Mouse (Mus musculus): ENCODE data around the gene Iqcf3. TPM values are rescaled to one million over a fixed set of nuclear protein-coding genes. Genes with fewer than 3 reads are reported as not detected.
A peak's percentile ranks its signal among the peaks of the same experiment; 100 is the strongest.
"Not testable (repeated sequence)": the region's sequence is repeated elsewhere in the genome, so short reads cannot be mapped to it uniquely, and the experiment has no call there.

Gene Iqcf3
- polyA plus RNA-seq (2011; ENCODE audit: insufficient read length, low read depth, missing spikeins) = not detected in 2 replicates

DNA sequence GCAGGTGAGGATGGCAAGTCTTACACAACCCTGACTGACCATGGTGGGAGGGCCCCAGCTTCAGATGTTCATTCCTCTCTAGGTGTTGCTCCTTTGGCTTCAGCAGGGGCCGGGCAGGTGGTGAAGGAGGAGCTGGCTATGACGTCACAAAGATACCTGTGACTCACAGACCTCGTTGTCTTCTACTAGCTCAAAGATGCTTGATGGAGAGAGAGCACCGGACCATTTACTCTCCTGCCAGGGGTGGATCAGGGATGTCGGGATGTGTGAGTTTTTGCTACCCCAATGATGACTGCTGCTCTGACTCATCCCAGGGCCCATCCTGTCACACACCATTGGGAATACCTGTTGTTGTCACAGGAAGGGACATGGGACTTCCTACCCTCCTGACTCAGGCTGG is at the start of gene Iqcf3:
Iqcf3 (minus strand) TSS at position 101 of the 400 bp plus-strand sequence.
- Histone ChIP-seq H3K4me3 (ENCODE audit: insufficient read depth, low read length) (no peak within 1 kb of the TSS), H3K4me1 (ENCODE audit: control insufficient read depth, insufficient read depth, low read length) (no peaks in the 10 kb centered on the region), H3K27ac (ENCODE audit: insufficient read depth, low read length) (no peak within 1 kb of the TSS)
- TF ChIP-seq CTCF (IDR thresholded peaks at IDR 0.05; ENCODE audit: borderline replicate concordance, insufficient read depth, low read length) = no peak
- no peak for TF ChIP-seq POLR2A (IDR thresholded peaks at IDR 0.05; ENCODE audit: low read depth, low read length)

DNA sequence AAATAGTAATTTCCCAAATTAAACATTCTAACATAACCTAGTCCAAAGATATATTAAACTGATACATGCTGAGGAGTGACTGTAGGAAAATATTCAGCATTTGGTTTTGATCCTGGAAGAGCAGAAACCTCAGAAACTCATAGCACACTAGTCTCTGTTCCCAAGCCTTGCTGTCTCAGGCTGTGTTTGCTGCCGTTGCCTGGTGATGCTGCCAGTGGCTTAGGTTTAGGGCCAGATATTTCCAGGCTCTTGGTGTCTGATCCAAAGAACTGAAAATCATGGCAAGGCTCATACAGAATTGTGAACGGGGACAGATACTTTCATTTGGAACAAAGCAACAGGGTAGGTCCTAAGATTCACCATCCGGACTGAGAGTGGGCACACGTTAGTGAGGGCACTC is 49.3 kb upstream of the Iqcf3 start:
- no peak overlapping the region for H3K4me3 ChIP-seq (ENCODE audit: insufficient read depth, low read length)
- TF ChIP-seq CTCF (IDR thresholded peaks at IDR 0.05; ENCODE audit: borderline replicate concordance, insufficient read depth, low read length) (no peak), POLR2A (IDR thresholded peaks at IDR 0.05; ENCODE audit: low read depth, low read length) (no peak)
- H3K27ac ChIP-seq (ENCODE audit: insufficient read depth, low read length) = no peak overlapping the region
- no peaks in the 10 kb centered on the region for H3K4me1 ChIP-seq (ENCODE audit: control insufficient read depth, insufficient read depth, low read length)

DNA sequence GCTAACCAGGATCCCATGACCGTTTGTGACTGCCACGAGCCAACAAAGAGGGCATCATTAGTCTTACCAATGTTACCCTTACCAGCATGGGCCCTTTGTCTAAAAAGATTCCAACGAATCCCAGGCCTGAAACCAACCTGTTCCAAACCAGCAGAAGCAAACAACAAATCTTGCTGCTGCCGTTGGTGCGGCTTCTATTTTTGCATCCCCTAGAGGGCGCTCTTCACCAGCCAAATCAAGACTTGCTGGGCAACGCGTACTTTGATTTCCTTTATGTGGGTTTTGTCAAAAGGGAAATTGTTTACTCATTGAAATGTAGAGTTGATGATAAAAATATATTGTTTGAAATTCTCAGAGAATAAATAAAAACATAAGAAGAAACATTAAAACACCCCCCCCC is 39.1 kb upstream of the Iqcf3 start:
- Histone ChIP-seq H3K4me3 (ENCODE audit: insufficient read depth, low read length) (no peak overlapping the region), H3K4me1 (ENCODE audit: control insufficient read depth, insufficient read depth, low read length) (no peaks in the 10 kb centered on the region), H3K27ac (ENCODE audit: insufficient read depth, low read length) (no peak overlapping the region)
- TF ChIP-seq POLR2A (IDR thresholded peaks at IDR 0.05; ENCODE audit: low read depth, low read length) (no peak), CTCF (IDR thresholded peaks at IDR 0.05; ENCODE audit: borderline replicate concordance, insufficient read depth, low read length) (0 out of 2 replicates have a peak, but pooled peaks have one; percentile 16)

DNA sequence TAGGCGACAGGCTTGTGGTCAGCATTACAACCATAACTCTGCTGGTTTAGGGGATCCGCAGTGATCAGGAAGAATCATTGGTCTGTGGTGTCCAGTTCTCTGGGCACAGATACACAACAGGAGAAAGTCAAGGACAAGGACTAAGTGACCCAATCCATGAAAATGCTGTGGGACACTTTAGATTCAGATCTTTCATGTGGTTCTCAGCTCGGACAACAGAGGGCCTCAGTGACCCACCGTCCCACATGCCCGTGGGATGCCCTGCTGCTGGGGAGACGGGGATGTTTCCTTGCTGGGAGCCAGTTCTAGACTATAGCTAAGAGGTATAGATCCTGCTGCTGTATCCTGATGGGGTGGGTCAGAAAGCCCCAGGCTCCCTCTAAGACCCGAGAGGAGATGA is 37.0 kb upstream of the Iqcf3 start:
- H3K27ac ChIP-seq (ENCODE audit: insufficient read depth, low read length) = no peak overlapping the region
- H3K4me3 ChIP-seq (ENCODE audit: insufficient read depth, low read length) = no peak overlapping the region
- no peaks in the 10 kb centered on the region; the same call in 1 of the 2 replicates for H3K4me1 ChIP-seq (ENCODE audit: control insufficient read depth, insufficient read depth, low read length)
- TF ChIP-seq POLR2A (IDR thresholded peaks at IDR 0.05; ENCODE audit: low read depth, low read length) = no peak
- 0 out of 2 replicates have a peak, but pooled peaks have one; percentile 4 for TF ChIP-seq CTCF (IDR thresholded peaks at IDR 0.05; ENCODE audit: borderline replicate concordance, insufficient read depth, low read length)

GRCm38 (mm10) chr9:106595836-106596235 is 34.4 kb upstream of the Iqcf3 start:
- Histone ChIP-seq H3K4me1 (ENCODE audit: control insufficient read depth, insufficient read depth, low read length) (no peaks in the 10 kb centered on the region; the same call in 1 of the 2 replicates), H3K4me3 (ENCODE audit: insufficient read depth, low read length) (no peak overlapping the region), H3K27ac (ENCODE audit: insufficient read depth, low read length) (no peak overlapping the region)
- TF ChIP-seq POLR2A (IDR thresholded peaks at IDR 0.05; ENCODE audit: low read depth, low read length) = no peak
- no peak for TF ChIP-seq CTCF (IDR thresholded peaks at IDR 0.05; ENCODE audit: borderline replicate concordance, insufficient read depth, low read length)

- not testable (repeated sequence) for H3K4me3 ChIP-seq (ENCODE audit: insufficient read depth, low read length); H3K27ac ChIP-seq (ENCODE audit: insufficient read depth, low read length); H3K4me1 ChIP-seq (ENCODE audit: control insufficient read depth, insufficient read depth, low read length)
Measured at GRCm38 (mm10) chr9:106595402-106595801, 34.0 kb upstream of the Iqcf3 start.

DNA sequence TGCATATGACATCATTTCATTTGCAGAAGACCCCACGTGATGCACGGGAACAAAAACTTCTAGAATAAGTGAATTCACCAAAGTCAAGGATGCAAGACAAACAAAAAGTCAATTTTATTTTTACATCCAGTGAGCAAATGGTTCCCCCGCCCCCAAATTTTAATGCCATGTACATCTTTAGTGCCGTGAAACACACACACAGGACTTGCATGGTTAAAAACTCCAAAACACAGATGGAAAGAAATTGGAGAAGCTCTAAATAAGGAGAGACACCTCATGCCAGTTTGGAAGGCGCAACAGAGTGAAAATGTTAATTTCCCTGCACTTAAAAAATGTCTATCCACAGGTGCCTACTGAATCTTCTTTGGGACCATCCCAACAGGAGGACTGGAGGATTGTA is 30.7 kb upstream of the Iqcf3 start:
- no peaks in the 10 kb centered on the region; the same call in 1 of the 2 replicates for H3K4me1 ChIP-seq (ENCODE audit: control insufficient read depth, insufficient read depth, low read length)
- no peak for TF ChIP-seq POLR2A (IDR thresholded peaks at IDR 0.05; ENCODE audit: low read depth, low read length)
- no peak for TF ChIP-seq CTCF (IDR thresholded peaks at IDR 0.05; ENCODE audit: borderline replicate concordance, insufficient read depth, low read length)
- H3K4me3 ChIP-seq (ENCODE audit: insufficient read depth, low read length) = no peak overlapping the region
- H3K27ac ChIP-seq (ENCODE audit: insufficient read depth, low read length) = no peak overlapping the region

GRCm38 (mm10) chr9:106582552-106582951 is 21.1 kb upstream of the Iqcf3 start:
- no peak overlapping the region for H3K27ac ChIP-seq (ENCODE audit: insufficient read depth, low read length)
- TF ChIP-seq CTCF (IDR thresholded peaks at IDR 0.05; ENCODE audit: borderline replicate concordance, insufficient read depth, low read length) (no peak), POLR2A (IDR thresholded peaks at IDR 0.05; ENCODE audit: low read depth, low read length) (no peak)
- no peaks in the 10 kb centered on the region for H3K4me1 ChIP-seq (ENCODE audit: control insufficient read depth, insufficient read depth, low read length)
- H3K4me3 ChIP-seq (ENCODE audit: insufficient read depth, low read length) = no peak overlapping the region

DNA sequence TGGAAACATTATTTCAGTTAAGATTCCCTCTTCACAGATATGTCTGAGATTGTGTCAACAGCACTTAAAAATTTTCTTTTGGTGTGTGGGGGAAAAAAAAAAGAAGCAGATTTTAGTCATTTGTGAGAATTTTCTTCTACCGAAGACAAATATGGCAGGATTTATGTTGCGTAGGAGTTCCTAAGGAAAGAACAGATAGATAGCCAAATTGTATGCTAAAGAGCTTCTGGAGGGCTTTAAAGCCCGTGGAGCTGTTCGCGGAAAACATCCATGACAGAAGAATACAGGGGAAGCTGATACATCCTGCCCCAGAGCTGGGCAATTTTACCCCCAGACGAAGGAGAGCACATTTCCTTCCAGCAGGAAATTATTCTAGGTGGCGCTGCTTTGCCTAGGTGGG is 18.6 kb upstream of the Iqcf3 start:
- Histone ChIP-seq H3K4me1 (ENCODE audit: control insufficient read depth, insufficient read depth, low read length) (no peaks in the 10 kb centered on the region), H3K27ac (ENCODE audit: insufficient read depth, low read length) (no peak overlapping the region), H3K4me3 (ENCODE audit: insufficient read depth, low read length) (no peak overlapping the region)
- TF ChIP-seq POLR2A (IDR thresholded peaks at IDR 0.05; ENCODE audit: low read depth, low read length) (no peak), CTCF (IDR thresholded peaks at IDR 0.05; ENCODE audit: borderline replicate concordance, insufficient read depth, low read length) (no peak)

DNA sequence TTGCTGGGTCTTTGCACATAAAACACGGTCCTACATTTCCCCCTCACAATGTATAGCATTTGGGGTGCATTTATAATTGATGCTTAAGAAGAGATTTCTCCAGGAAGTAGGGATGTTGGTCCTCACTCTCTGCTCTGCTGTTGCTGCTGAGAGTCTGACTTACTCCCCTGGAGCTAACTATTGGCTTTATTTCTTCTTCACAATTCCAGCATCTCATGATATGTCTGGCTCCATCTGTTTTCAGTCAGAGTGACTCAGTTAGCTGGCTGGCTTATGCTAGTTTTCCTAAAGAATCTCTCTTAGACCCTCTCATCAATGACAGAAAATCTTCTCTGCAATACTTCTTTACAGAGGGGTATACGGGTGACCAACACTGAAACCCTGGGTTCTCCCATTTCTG is 14.7 kb upstream of the Iqcf3 start:
- no peak overlapping the region for H3K4me3 ChIP-seq (ENCODE audit: insufficient read depth, low read length)
- TF ChIP-seq CTCF (IDR thresholded peaks at IDR 0.05; ENCODE audit: borderline replicate concordance, insufficient read depth, low read length) = no peak
- TF ChIP-seq POLR2A (IDR thresholded peaks at IDR 0.05; ENCODE audit: low read depth, low read length) = no peak
- no peak overlapping the region for H3K27ac ChIP-seq (ENCODE audit: insufficient read depth, low read length)
- no peaks in the 10 kb centered on the region for H3K4me1 ChIP-seq (ENCODE audit: control insufficient read depth, insufficient read depth, low read length)

DNA sequence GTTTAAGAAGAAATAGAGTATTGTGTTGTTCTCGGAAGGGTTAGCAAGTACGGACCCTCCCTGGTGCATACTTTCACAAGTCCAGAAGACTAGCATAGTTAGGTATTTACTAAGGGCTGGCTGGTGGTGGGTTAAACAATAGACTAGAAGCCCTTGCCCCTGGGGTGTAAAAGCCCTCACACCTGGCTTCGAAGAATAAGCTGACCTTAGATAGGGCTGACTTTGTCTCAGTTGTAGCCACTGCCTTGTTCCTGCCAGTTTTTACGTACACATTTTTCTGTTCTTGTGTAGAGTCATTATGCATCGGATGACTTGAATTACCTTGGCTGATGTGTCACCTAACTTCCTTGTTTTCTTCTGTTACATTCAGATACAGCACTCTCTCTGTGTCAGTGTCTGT is 11.9 kb upstream of the Iqcf3 start:
- Histone ChIP-seq H3K4me3 (ENCODE audit: insufficient read depth, low read length) (no peak overlapping the region), H3K27ac (ENCODE audit: insufficient read depth, low read length) (no peak overlapping the region), H3K4me1 (ENCODE audit: control insufficient read depth, insufficient read depth, low read length) (no peaks in the 10 kb centered on the region)
- no peak for TF ChIP-seq POLR2A (IDR thresholded peaks at IDR 0.05; ENCODE audit: low read depth, low read length)
- TF ChIP-seq CTCF (IDR thresholded peaks at IDR 0.05; ENCODE audit: borderline replicate concordance, insufficient read depth, low read length) = no peak

All from embryonic fibroblast, embryonic 13.5 days (primary cell).